Mouse (Mus musculus) limb, embryonic 13.5 days (tissue): Measurements from ENCODE around the gene Grem2. TPM values are rescaled to one million over a fixed set of nuclear protein-coding genes. Genes with fewer than 3 reads are reported as not detected.
A peak's percentile ranks its signal among the peaks of the same experiment; 100 is the strongest.

Experiments used
- ATAC-seq: fragments of 200-750 bp; cut with Nextera tagmentation; 2 replicates; pipeline ENCODE4 v1.8.0; 2017; ENCODE audit warnings: low read depth, moderate number of reproducible peaks, moderate TSS enrichment; ENCODE audit not compliant: low FRiP score
- H3K27ac ChIP-seq: fragments of 300-500 bp; sonication (generic); 2 replicates; pipeline ENCODE4 v1.5.1; 2015; ENCODE audit warnings: inconsistent platforms, mild to moderate bottlenecking, moderate library complexity
- H3K27me3 ChIP-seq: fragments of 300-500 bp; sonication (generic); 2 replicates; pipeline ENCODE4 v1.6.1; 2015; ENCODE audit warnings: mild to moderate bottlenecking, inconsistent platforms
- H3K36me3 ChIP-seq: fragments of 300-500 bp; sonication (generic); 2 replicates; pipeline ENCODE4 v1.6.1; 2015; ENCODE audit warnings: inconsistent platforms, mild to moderate bottlenecking, moderate library complexity
- H3K4me1 ChIP-seq: fragments of 300-500 bp; sonication (generic); 2 replicates; pipeline ENCODE4 v1.6.1; 2015; ENCODE audit warnings: inconsistent platforms
- H3K4me2 ChIP-seq: fragments of 300-500 bp; sonication (generic); replicated peaks from 2 replicates; pipeline ENCODE4 v1.6.1; 2015; ENCODE audit warnings: inconsistent platforms, mild to moderate bottlenecking, moderate library complexity
- H3K4me3 ChIP-seq: fragments of 300-500 bp; sonication (generic); 2 replicates; pipeline ENCODE4 v1.5.1; 2015; ENCODE audit warnings: moderate library complexity, mild to moderate bottlenecking, inconsistent platforms
- H3K9ac ChIP-seq: fragments of 300-500 bp; sonication (generic); 2 replicates; pipeline ENCODE4 v1.6.1; 2015; ENCODE audit warnings: mild to moderate bottlenecking, inconsistent platforms
- H3K9me3 ChIP-seq: fragments of 300-500 bp; sonication (generic); 2 replicates; pipeline ENCODE4 v1.6.1; 2016; ENCODE audit warnings: inconsistent platforms
- WGBS: fragments of 180-500 bp; shearing (Covaris S2); methylation state at CpG from one replicate; pipeline ENCODE4 v1.1.7; 2015; 5-methylcytosine and 5-hydroxymethylcytosine counted together
- polyA plus RNA-seq: library from polyadenylated mRNA; unstranded; fragments of >200 nt; fragmentation: Nextera tagmentation; extraction: Ambion mirVana; gene quantifications from 2 replicates; pipeline ENCODE4 v1.2.1, GENCODE M21; 2015

The Grem2 gene
- polyA plus RNA-seq, 1 experiment from 2014 or later, result 0.98 TPM

GRCm38 (mm10) chr1:174888684-174889405, 32.8 kb downstream of the Grem2 start:
- no peak overlapping the region for H3K27ac ChIP-seq
- H3K9ac ChIP-seq, result no peak overlapping the region
- H3K36me3 ChIP-seq, result no peaks in the 10 kb centered on the region
- H3K4me2 ChIP-seq, result no peak overlapping the region
- H3K4me1 ChIP-seq, result no peaks in the 10 kb centered on the region
- no peak overlapping the region for H3K4me3 ChIP-seq
- H3K9me3 ChIP-seq, result no peaks in the 10 kb centered on the region
- 0 out of 2 replicates have a peak, but pooled peaks have one; percentile 4 for ATAC-seq
- H3K27me3 ChIP-seq, result no peaks in the 10 kb centered on the region
- 69% methylated on average over 14 of the region's 14 CpGs for WGBS

- H3K27me3 ChIP-seq, result no peaks in the 10 kb centered on the region
- no peaks in the 10 kb centered on the region for H3K36me3 ChIP-seq
- no peak overlapping the region for H3K4me3 ChIP-seq
- H3K4me2 ChIP-seq, result no peak overlapping the region
- no peaks in the 10 kb centered on the region for H3K9me3 ChIP-seq
- H3K9ac ChIP-seq, result no peak overlapping the region
- 0 out of 2 replicates have a peak, but pooled peaks have one; percentile 15 for ATAC-seq
- WGBS, result 93% methylated on average over 1 of the region's 1 CpGs
- H3K27ac ChIP-seq, result no peak overlapping the region
- H3K4me1 ChIP-seq, result no peaks in the 10 kb centered on the region
These were observed 33.5 kb downstream of the Grem2 start for GRCm38 (mm10) chr1:174888073-174888472.

GRCm38 (mm10) chr1:174882496-174882895, 39.1 kb downstream of the Grem2 start:
- H3K9ac ChIP-seq, result no peak overlapping the region
- H3K9me3 ChIP-seq, result no peaks in the 10 kb centered on the region
- H3K27me3 ChIP-seq, result no peaks in the 10 kb centered on the region
- no peaks in the 10 kb centered on the region for H3K4me1 ChIP-seq
- H3K27ac ChIP-seq, result no peak overlapping the region
- H3K4me3 ChIP-seq, result no peak overlapping the region
- H3K36me3 ChIP-seq, result no peaks in the 10 kb centered on the region
- ATAC-seq, result no peak
- no peak overlapping the region for H3K4me2 ChIP-seq
- WGBS, result 52% methylated on average over 1 of the region's 1 CpGs

GRCm38 (mm10) chr1:174875173-174875572, 46.4 kb downstream of the Grem2 start:
- H3K27me3 ChIP-seq, result no peaks in the 10 kb centered on the region
- no peak overlapping the region for H3K4me3 ChIP-seq
- 69% methylated on average over 4 of the region's 4 CpGs for WGBS
- H3K4me1 ChIP-seq, result no peaks in the 10 kb centered on the region
- H3K27ac ChIP-seq, result no peak overlapping the region
- H3K4me2 ChIP-seq, result no peak overlapping the region
- no peak for ATAC-seq
- H3K9ac ChIP-seq, result no peak overlapping the region
- no peaks in the 10 kb centered on the region for H3K9me3 ChIP-seq
- H3K36me3 ChIP-seq, result no peaks in the 10 kb centered on the region

GRCm38 (mm10) chr1:174860407-174861118, 61.1 kb downstream of the Grem2 start:
- Histone ChIP-seq H3K4me3 (no peak overlapping the region), H3K36me3 (no peaks in the 10 kb centered on the region), H3K4me1 (peaks cover 4% of the 10 kb centered on the region; the same call in 1 of the 2 replicates), H3K27ac (no peak overlapping the region), H3K27me3 (no peaks in the 10 kb centered on the region), H3K9me3 (no peaks in the 10 kb centered on the region), H3K4me2 (no peak overlapping the region), H3K9ac (no peak overlapping the region)
- WGBS, result 76% methylated on average over 10 of the region's 10 CpGs
- ATAC-seq, result 0 out of 2 replicates have a peak, but pooled peaks have one; percentile 40

- no peaks in the 10 kb centered on the region for H3K27me3 ChIP-seq
- no peak for ATAC-seq
- H3K4me1 ChIP-seq, result peaks cover 4% of the 10 kb centered on the region; the same call in 1 of the 2 replicates
- H3K9ac ChIP-seq, result no peak overlapping the region
- 70% methylated on average over 2 of the region's 2 CpGs for WGBS
- no peak overlapping the region for H3K4me3 ChIP-seq
- no peaks in the 10 kb centered on the region for H3K9me3 ChIP-seq
- H3K4me2 ChIP-seq, result no peak overlapping the region
- no peaks in the 10 kb centered on the region for H3K36me3 ChIP-seq
- no peak overlapping the region for H3K27ac ChIP-seq
These were observed 65.4 kb downstream of the Grem2 start for GRCm38 (mm10) chr1:174856188-174856587.

GRCm38 (mm10) chr1:174844786-174845185, 76.8 kb downstream of the Grem2 start:
- ATAC-seq, result no peak
- no peak overlapping the region for H3K9ac ChIP-seq
- no peak overlapping the region for H3K4me2 ChIP-seq
- H3K4me1 ChIP-seq, result peaks cover 9% of the 10 kb centered on the region; the same call in 1 of the 2 replicates
- no peaks in the 10 kb centered on the region for H3K9me3 ChIP-seq
- WGBS, result 46% methylated on average over 6 of the region's 6 CpGs
- H3K36me3 ChIP-seq, result no peaks in the 10 kb centered on the region
- H3K4me3 ChIP-seq, result no peak overlapping the region
- H3K27ac ChIP-seq, result no peak overlapping the region
- no peaks in the 10 kb centered on the region for H3K27me3 ChIP-seq

GRCm38 (mm10) chr1:174836861-174837260, 84.8 kb downstream of the Grem2 start:
- no peak overlapping the region for H3K4me3 ChIP-seq
- H3K27me3 ChIP-seq, result no peaks in the 10 kb centered on the region
- H3K4me1 ChIP-seq, result peaks cover 8% of the 10 kb centered on the region; the same call in 1 of the 2 replicates
- no peaks in the 10 kb centered on the region for H3K9me3 ChIP-seq
- 92% methylated on average over 23 of the region's 23 CpGs for WGBS
- H3K4me2 ChIP-seq, result no peak overlapping the region
- H3K27ac ChIP-seq, result no peak overlapping the region
- no peak for ATAC-seq
- H3K36me3 ChIP-seq, result no peaks in the 10 kb centered on the region
- H3K9ac ChIP-seq, result no peak overlapping the region

GRCm38 (mm10) chr1:174826562-174826961, 95.1 kb downstream of the Grem2 start:
- 46% methylated on average over 8 of the region's 8 CpGs for WGBS
- no peak for ATAC-seq

GRCm38 (mm10) chr1:174811846-174812245, 109.8 kb downstream of the Grem2 start:
- no peaks in the 10 kb centered on the region for H3K36me3 ChIP-seq
- no peak overlapping the region for H3K4me2 ChIP-seq
- 87% methylated on average over 4 of the region's 4 CpGs for WGBS
- H3K27ac ChIP-seq, result no peak overlapping the region
- H3K4me1 ChIP-seq, result no peaks in the 10 kb centered on the region
- H3K27me3 ChIP-seq, result no peaks in the 10 kb centered on the region
- H3K4me3 ChIP-seq, result no peak overlapping the region
- no peak for ATAC-seq
- no peaks in the 10 kb centered on the region for H3K9me3 ChIP-seq
- no peak overlapping the region for H3K9ac ChIP-seq

More at GRCm38 (mm10) chr1:174826562-174826961, 95.1 kb downstream of the Grem2 start:
- H3K4me3 ChIP-seq, result no peak overlapping the region
- no peaks in the 10 kb centered on the region for H3K9me3 ChIP-seq
- no peak overlapping the region for H3K4me2 ChIP-seq
- H3K4me1 ChIP-seq, result no peaks in the 10 kb centered on the region
- no peaks in the 10 kb centered on the region for H3K36me3 ChIP-seq
- H3K9ac ChIP-seq, result no peak overlapping the region
- H3K27ac ChIP-seq, result no peak overlapping the region
- H3K27me3 ChIP-seq, result no peaks in the 10 kb centered on the region

GRCm38 (mm10) chr1:174788617-174789016, 133.0 kb downstream of the Grem2 start:
- WGBS, result 91% methylated on average over 2 of the region's 2 CpGs
- no peak overlapping the region for H3K4me2 ChIP-seq
- ATAC-seq, result no peak
- no peak overlapping the region for H3K27ac ChIP-seq
- no peak overlapping the region for H3K4me3 ChIP-seq
- H3K36me3 ChIP-seq, result no peaks in the 10 kb centered on the region
- H3K27me3 ChIP-seq, result no peaks in the 10 kb centered on the region
- H3K9me3 ChIP-seq, result no peaks in the 10 kb centered on the region
- no peaks in the 10 kb centered on the region for H3K4me1 ChIP-seq
- H3K9ac ChIP-seq, result no peak overlapping the region
